14 mouse cellular contexts compared by ENCODE assay signal in the genomic region with DNA sequence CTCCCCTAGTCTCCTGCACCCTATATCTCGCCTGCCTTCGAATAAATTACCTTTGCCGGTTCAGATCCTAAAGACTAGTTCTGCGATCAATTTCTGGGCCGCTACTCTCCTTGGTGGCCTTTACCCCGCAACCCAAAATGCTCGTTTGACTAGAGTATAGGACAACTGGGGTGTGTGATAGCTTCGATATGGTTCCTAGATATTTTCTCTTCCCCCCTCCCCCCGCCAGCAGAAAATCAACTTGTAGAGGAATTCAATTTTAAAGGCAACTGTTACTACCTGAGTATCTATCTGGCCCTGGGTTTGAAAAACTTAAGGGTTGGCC. TPM values are rescaled to one million over a fixed set of nuclear protein-coding genes. Genes with fewer than 3 reads are reported as not detected.
A peak's percentile ranks its signal among the peaks of the same experiment; 100 is the strongest.
DNase-seq lines count a peak whose midpoint lies in the region; ATAC-seq and TF ChIP-seq lines count a peak whose summit lies in the region.
"Had no signal": no experiment of that assay in that cellular context is flagged by ENCODE, and none has a peak within 500 bp of the region (broad histone marks: within the 10 kb centered on the region; RNA-seq: fewer than 3 reads in every experiment).

No protein-coding gene starts in this region.

- no peaks in the 10 kb centered on the region for H3K36me3 ChIP-seq in heart, embryonic 14.5 days (ENCODE audit: control insufficient read depth, insufficient read depth, low read length)
- H3K36me3 ChIP-seq in heart, adult 2 months (ENCODE audit: control insufficient read depth, insufficient read depth, low read length), result no peaks in the 10 kb centered on the region
- H3K36me3 ChIP-seq in neural tube, embryonic 11.5 days (ENCODE audit: control insufficient read depth, insufficient read depth, low read length), result no peaks in the 10 kb centered on the region
- no peaks in the 10 kb centered on the region for H3K36me3 ChIP-seq in neural tube, embryonic 15.5 days
- no peaks in the 10 kb centered on the region for H3K36me3 ChIP-seq in hindbrain, embryonic 14.5 days (replicated peaks; ENCODE audit: control insufficient read depth, insufficient read depth)
- H3K36me3 ChIP-seq: intestine, embryonic 15.5 days had no signal

- H3K27me3 ChIP-seq in heart, embryonic 14.5 days (ENCODE audit: control insufficient read depth, insufficient read depth, low read length), result peaks cover 90% of the 10 kb centered on the region
- peaks cover 35% of the 10 kb centered on the region for H3K27me3 ChIP-seq in heart, adult 2 months (ENCODE audit: control insufficient read depth, insufficient read depth, low read length)
- peaks cover 94% of the 10 kb centered on the region for H3K27me3 ChIP-seq in neural tube, embryonic 11.5 days (ENCODE audit: control insufficient read depth, insufficient read depth, low read length)
- H3K27me3 ChIP-seq in neural tube, embryonic 15.5 days (replicated peaks), result peaks cover 90% of the 10 kb centered on the region
- peaks cover 91% of the 10 kb centered on the region for H3K27me3 ChIP-seq in hindbrain, embryonic 14.5 days (ENCODE audit: control insufficient read depth, insufficient read depth, low read length)
- H3K27me3 ChIP-seq: Patski had no signal

- ATAC-seq in heart, embryonic 14.5 days (ENCODE audit: insufficient number of reproducible peaks, insufficient read depth, low FRiP score, low read depth), result no peak
- ATAC-seq in neural tube, embryonic 11.5 days (ENCODE audit: insufficient read depth, low FRiP score, low TSS enrichment), result no peak
- ATAC-seq in neural tube, embryonic 15.5 days (ENCODE audit: low FRiP score), result no peak
- no peak for ATAC-seq in hindbrain, embryonic 14.5 days (ENCODE audit: low FRiP score)
- ATAC-seq in megakaryocyte, adult 5-6 weeks (ENCODE audit: poor library complexity, severe bottlenecking), result no peak
- ATAC-seq: intestine, embryonic 15.5 days; Patski had no signal

- H3K79me2 ChIP-seq in heart, adult 2 months (replicated peaks; ENCODE audit: control insufficient read depth, insufficient read depth, low read length), result no peaks in the 10 kb centered on the region

- no peak for DNase-seq in heart, adult 2 months
- DNase-seq in neural tube, embryonic 11.5 days (ENCODE audit: low spot score), result no peak
- no peak for DNase-seq in hindbrain, embryonic 14.5 days (ENCODE audit: low spot score)
- no peak for DNase-seq in cerebellum, postnatal 10 days
- DNase-seq: adrenal gland, adult 8-10 months; cerebellum, postnatal 36 days; gastrocnemius, postnatal 25 days; lung, adult 2 months; thymus, postnatal 4 days had no signal

- TF ChIP-seq CTCF in heart, adult 2 months (IDR thresholded peaks at IDR 0.05), result no peak

- peaks cover 6% of the 10 kb centered on the region; the same call in 1 of the 2 replicates for H3K9me3 ChIP-seq in heart, embryonic 14.5 days (ENCODE audit: control insufficient read depth, low read length)
- no peaks in the 10 kb centered on the region for H3K9me3 ChIP-seq in neural tube, embryonic 11.5 days (ENCODE audit: control insufficient read depth, low read length)
- peaks cover 6% of the 10 kb centered on the region; the same call in 1 of the 2 replicates for H3K9me3 ChIP-seq in neural tube, embryonic 15.5 days (replicated peaks)
- H3K9me3 ChIP-seq in hindbrain, embryonic 14.5 days (ENCODE audit: control insufficient read depth, low read length), result no peaks in the 10 kb centered on the region
- H3K9me3 ChIP-seq: intestine, embryonic 15.5 days had no signal

- intact Hi-C loops in heart, adult 2 months (cut with DNase I), result no loop called here

- no peak overlapping the region for H3K9ac ChIP-seq in heart, embryonic 14.5 days (ENCODE audit: low read length)
- H3K9ac ChIP-seq in heart, adult 2 months (ENCODE audit: low read depth, low read length), result no peak overlapping the region
- H3K9ac ChIP-seq in neural tube, embryonic 11.5 days (ENCODE audit: low read length), result no peak overlapping the region
- H3K9ac ChIP-seq in neural tube, embryonic 15.5 days (replicated peaks), result no peak overlapping the region
- H3K9ac ChIP-seq in hindbrain, embryonic 14.5 days, result no peak overlapping the region
- H3K9ac ChIP-seq: intestine, embryonic 15.5 days had no signal

- peaks cover 2 to 9% of the 10 kb centered on the region in 2 experiments; a peak in 2 of 4 replicates for H3K4me1 ChIP-seq in heart, embryonic 14.5 days (ENCODE audit: control insufficient read depth in 2 of 2, insufficient read depth in 2 of 2, low read length in 2 of 2)
- H3K4me1 ChIP-seq in heart, adult 2 months (ENCODE audit: control insufficient read depth, insufficient read depth, low read length), result no peaks in the 10 kb centered on the region; the same call in 1 of the 2 replicates
- H3K4me1 ChIP-seq in neural tube, embryonic 11.5 days (ENCODE audit: control insufficient read depth, insufficient read depth, low read length), result peaks cover 24% of the 10 kb centered on the region
- peaks cover 33% of the 10 kb centered on the region for H3K4me1 ChIP-seq in neural tube, embryonic 15.5 days
- H3K4me1 ChIP-seq in hindbrain, embryonic 14.5 days (replicated peaks; ENCODE audit: control insufficient read depth, insufficient read depth, low read length), result peaks cover 15% of the 10 kb centered on the region; the same call in 1 of the 2 replicates

- H3K27ac ChIP-seq in heart, embryonic 14.5 days (replicated peaks in 1 of 2; ENCODE audit: control insufficient read depth in 1 of 2, insufficient read depth in 1 of 2, low read depth in 2 of 2, low read length in 2 of 2), result no peak overlapping the region
- no peak overlapping the region for H3K27ac ChIP-seq in heart, adult 2 months
- H3K27ac ChIP-seq in neural tube, embryonic 11.5 days (ENCODE audit: low read depth, low read length), result no peak overlapping the region
- H3K27ac ChIP-seq in neural tube, embryonic 15.5 days (replicated peaks), result no peak overlapping the region
- no peak overlapping the region for H3K27ac ChIP-seq in hindbrain, embryonic 14.5 days
- H3K27ac ChIP-seq: intestine, embryonic 15.5 days had no signal

- TF ChIP-seq POLR2A in heart, adult 2 months (IDR thresholded peaks at IDR 0.05; ENCODE audit: insufficient read depth, low read depth, low read length), result no peak

- H3K4me3 ChIP-seq in heart, embryonic 14.5 days (ENCODE audit: control insufficient read depth in 1 of 2, insufficient read depth in 1 of 2, low read depth in 1 of 2, low read length in 2 of 2), result no peak overlapping the region
- H3K4me3 ChIP-seq in heart, adult 2 months, result no peak overlapping the region; the same call in 1 of the 2 replicates
- no peak overlapping the region; the same call in 1 of the 2 replicates for H3K4me3 ChIP-seq in neural tube, embryonic 11.5 days (ENCODE audit: low read depth, low read length)
- H3K4me3 ChIP-seq in neural tube, embryonic 15.5 days (replicated peaks), result no peak overlapping the region
- H3K4me3 ChIP-seq in hindbrain, embryonic 14.5 days (replicated peaks; ENCODE audit: low read length), result 0 out of 2 replicates have a peak overlapping the region, but pooled peaks have one; percentile 1
- H3K4me3 ChIP-seq: intestine, embryonic 15.5 days had no signal

- no peak for TF ChIP-seq EP300 in heart, adult 2 months (IDR thresholded peaks at IDR 0.05; ENCODE audit: insufficient read depth, low read depth, low read length)

- peak overlapping the region; percentile 9; the same call in 1 of the 2 replicates for H3K4me2 ChIP-seq in heart, embryonic 14.5 days (ENCODE audit: low read length)
- H3K4me2 ChIP-seq in neural tube, embryonic 11.5 days (ENCODE audit: low read depth), result peak overlapping the region; percentile 38
- no peak overlapping the region for H3K4me2 ChIP-seq in neural tube, embryonic 15.5 days
- H3K4me2 ChIP-seq in hindbrain, embryonic 14.5 days (replicated peaks), result peak overlapping the region; percentile 24
- H3K4me2 ChIP-seq: intestine, embryonic 15.5 days had no signal

- under 1% methylated on average over 9 of the region's 9 CpGs for WGBS in heart, embryonic 14.5 days
- WGBS in heart, adult 2 months, result 6% methylated on average over 9 of the region's 9 CpGs
- 0% methylated on average over 9 of the region's 9 CpGs for WGBS in neural tube, embryonic 11.5 days
- WGBS in neural tube, embryonic 15.5 days, result under 1% methylated on average over 9 of the region's 9 CpGs
- WGBS in hindbrain, embryonic 14.5 days, result 4% methylated on average over 9 of the region's 9 CpGs

RNA-seq across cellular contexts. Expression of a gene that starts 3.2 kb away (rescaled TPM):
- polyA plus RNA-seq in heart, embryonic 14.5 days (2014; fragmentation: Nextera tagmentation; extraction: Ambion mirVana), result 8.3 and 8.7 TPM in 2 replicates
- 1 to 10 TPM; 2.3 to 3.1 TPM for total RNA-seq in heart, adult 2 months (2021)
- polyA plus RNA-seq in heart, adult 2 months (2012; rRNA removed), result 3.7 TPM in 2 replicates
- polyA plus RNA-seq in neural tube, embryonic 11.5 days (2014; fragmentation: Nextera tagmentation; extraction: Ambion mirVana), result 55.2 and 56.5 TPM in 2 replicates
- polyA plus RNA-seq in neural tube, embryonic 15.5 days (2015; fragmentation: Nextera tagmentation; extraction: Ambion mirVana), result 7.8 and 15.4 TPM in 2 replicates
- polyA plus RNA-seq in hindbrain, embryonic 14.5 days (2014; fragmentation: Nextera tagmentation; extraction: Ambion mirVana), result 25.4 and 37.4 TPM in 2 replicates
- not detected in 2 replicates for total RNA-seq in megakaryocyte, adult 5-6 weeks (2015)
- not detected in 2 replicates for total RNA-seq in megakaryocyte, adult 5-6 weeks (2017)
